Mouse (Mus musculus) midbrain, embryonic 12.5 days (tissue): ENCODE measurements at regions not wholly inside any gene's neighbourhood (a gene's known extent, or its start where the extent isn't known, plus 50 kb on each side); places are given as distances from the start of the nearest gene placed in this dataset.
A peak's percentile ranks its signal among the peaks of the same experiment; 100 is the strongest.

ENCODE experiments used
- ATAC-seq: fragments of 200-750 bp; cut with Nextera tagmentation; 2 replicates; pipeline ENCODE4 v1.8.0; 2017; ENCODE audit warnings: low read depth, moderate TSS enrichment, moderate library complexity; ENCODE audit not compliant: low FRiP score
- H3K27ac ChIP-seq: fragments of 300-500 bp; sonication (generic); replicated peaks from 2 replicates; pipeline ENCODE4 v1.5.1; 2016; ENCODE audit warnings: mild to moderate bottlenecking
- H3K27me3 ChIP-seq: fragments of 300-500 bp; sonication (generic); 2 replicates; pipeline ENCODE4 v1.6.1; 2016; ENCODE audit warnings: mild to moderate bottlenecking
- H3K36me3 ChIP-seq: fragments of 300-500 bp; sonication (generic); 2 replicates; pipeline ENCODE4 v1.6.1; 2016
- H3K4me1 ChIP-seq: fragments of 300-500 bp; sonication (generic); 2 replicates; pipeline ENCODE4 v1.6.1; 2016
- H3K4me2 ChIP-seq: fragments of 300-500 bp; sonication (generic); replicated peaks from 2 replicates; pipeline ENCODE4 v1.6.1; 2016; ENCODE audit warnings: mild to moderate bottlenecking, moderate library complexity
- H3K4me3 ChIP-seq: fragments of 300-500 bp; sonication (generic); 2 replicates; pipeline ENCODE4 v1.5.1; 2016; ENCODE audit warnings: mild to moderate bottlenecking
- H3K9ac ChIP-seq: fragments of 300-500 bp; sonication (generic); replicated peaks from 2 replicates; pipeline ENCODE4 v1.6.1; 2016; ENCODE audit warnings: mild to moderate bottlenecking, moderate library complexity
- H3K9me3 ChIP-seq: fragments of 300-500 bp; sonication (generic); 2 replicates; pipeline ENCODE4 v1.6.1; 2016; ENCODE audit warnings: mild to moderate bottlenecking
- WGBS: fragments of 180-500 bp; shearing (Covaris S2); methylation state at CpG from one replicate; pipeline ENCODE4 v1.1.7; 2016; 5-methylcytosine and 5-hydroxymethylcytosine counted together

DNA sequence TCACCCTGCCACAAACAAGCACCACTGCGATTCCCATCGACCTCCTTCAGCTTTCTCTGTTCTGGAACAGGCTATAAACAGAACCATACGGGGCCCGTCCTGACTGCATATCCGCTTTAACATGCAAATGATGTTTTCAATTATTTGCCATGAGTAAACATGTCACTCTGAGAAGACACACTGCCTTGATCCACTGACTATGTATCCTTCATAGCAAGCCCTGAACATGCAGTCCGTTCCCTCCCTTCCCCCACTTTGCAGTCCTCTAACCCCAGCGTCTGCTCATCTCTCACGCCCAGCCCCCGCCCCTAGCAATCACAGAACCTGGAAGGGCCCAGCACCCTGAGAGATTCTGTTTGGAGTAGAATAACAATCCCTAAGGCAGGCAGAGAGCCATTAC lies 89.4 kb upstream of the Rybp start:
- no peak overlapping the region for H3K4me3 ChIP-seq
- H3K4me1 ChIP-seq: peaks cover 20% of the 10 kb centered on the region
- H3K36me3 ChIP-seq: no peaks in the 10 kb centered on the region
- 0 out of 2 replicates have a peak, but pooled peaks have one; percentile 34 for ATAC-seq
- no peak overlapping the region for H3K4me2 ChIP-seq
- no peaks in the 10 kb centered on the region for H3K9me3 ChIP-seq
- no peak overlapping the region for H3K27ac ChIP-seq
- H3K27me3 ChIP-seq: peaks cover 28% of the 10 kb centered on the region
- H3K9ac ChIP-seq: no peak overlapping the region
- 27% methylated on average over 9 of the region's 9 CpGs for WGBS

GRCm38 (mm10) chr6:100370828-100371227 lies 83.5 kb upstream of the Rybp start:
- H3K4me1 ChIP-seq: no peaks in the 10 kb centered on the region
- H3K27me3 ChIP-seq: peaks cover 10% of the 10 kb centered on the region; the same call in 1 of the 2 replicates
- no peaks in the 10 kb centered on the region for H3K9me3 ChIP-seq
- ATAC-seq: no peak
- 100% methylated on average over 1 of the region's 1 CpGs for WGBS
- H3K36me3 ChIP-seq: no peaks in the 10 kb centered on the region
- no peak overlapping the region for H3K27ac ChIP-seq
- no peak overlapping the region for H3K9ac ChIP-seq
- no peak overlapping the region for H3K4me2 ChIP-seq
- no peak overlapping the region for H3K4me3 ChIP-seq

DNA sequence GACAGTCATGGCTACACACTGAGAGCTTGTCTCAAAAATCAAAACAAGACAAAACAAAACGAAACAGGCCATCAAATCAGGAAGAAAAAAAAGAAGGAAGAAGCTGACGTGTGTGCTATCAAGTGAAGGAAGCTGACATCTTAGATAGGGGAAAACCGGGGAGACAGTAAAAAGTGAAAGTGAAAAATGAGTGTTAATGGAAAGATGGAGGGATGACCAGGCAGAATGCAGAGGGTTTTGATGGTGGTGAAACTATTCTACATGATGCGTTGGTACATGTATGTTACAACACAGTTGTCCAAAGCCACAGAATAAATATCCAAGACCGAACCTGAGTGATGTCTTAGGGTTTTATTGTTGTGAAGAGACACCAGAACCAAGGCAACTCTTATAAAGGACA lies 83.1 kb upstream of the Rybp start:
- Histone ChIP-seq H3K27me3 (0 out of 2 replicates have a peak, but pooled peaks cover 5% of the 10 kb centered on the region), H3K4me1 (no peaks in the 10 kb centered on the region), H3K36me3 (no peaks in the 10 kb centered on the region), H3K4me2 (no peak overlapping the region), H3K9me3 (no peaks in the 10 kb centered on the region), H3K4me3 (no peak overlapping the region), H3K27ac (no peak overlapping the region), H3K9ac (no peak overlapping the region)
- 91% methylated on average over 5 of the region's 5 CpGs for WGBS
- ATAC-seq: no peak

DNA sequence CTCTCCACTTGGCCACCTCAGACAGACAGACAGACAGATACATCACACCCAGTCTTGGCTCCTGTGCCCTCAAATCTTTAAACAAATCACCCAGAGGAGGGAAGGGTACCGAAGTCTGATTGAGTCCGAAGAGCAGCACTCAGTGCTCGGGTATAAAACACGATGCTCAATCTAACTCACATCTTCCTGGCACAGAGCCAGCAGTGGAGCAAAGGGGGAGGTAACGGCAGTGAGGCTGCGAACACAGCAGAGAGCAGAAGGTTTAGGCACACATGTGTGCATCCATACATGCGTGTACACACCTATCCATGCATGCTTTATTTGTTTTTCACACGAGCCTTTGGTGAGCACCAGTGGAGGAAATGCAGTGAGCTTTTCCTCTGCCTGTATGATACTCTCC lies 78.9 kb upstream of the Rybp start:
- Histone ChIP-seq H3K27ac (no peak overlapping the region), H3K4me3 (no peak overlapping the region), H3K4me1 (no peaks in the 10 kb centered on the region; the same call in 1 of the 2 replicates), H3K9ac (no peak overlapping the region), H3K36me3 (no peaks in the 10 kb centered on the region), H3K4me2 (no peak overlapping the region), H3K27me3 (0 out of 2 replicates have a peak, but pooled peaks cover 5% of the 10 kb centered on the region), H3K9me3 (no peaks in the 10 kb centered on the region)
- WGBS: 76% methylated on average over 8 of the region's 8 CpGs
- no peak for ATAC-seq

DNA sequence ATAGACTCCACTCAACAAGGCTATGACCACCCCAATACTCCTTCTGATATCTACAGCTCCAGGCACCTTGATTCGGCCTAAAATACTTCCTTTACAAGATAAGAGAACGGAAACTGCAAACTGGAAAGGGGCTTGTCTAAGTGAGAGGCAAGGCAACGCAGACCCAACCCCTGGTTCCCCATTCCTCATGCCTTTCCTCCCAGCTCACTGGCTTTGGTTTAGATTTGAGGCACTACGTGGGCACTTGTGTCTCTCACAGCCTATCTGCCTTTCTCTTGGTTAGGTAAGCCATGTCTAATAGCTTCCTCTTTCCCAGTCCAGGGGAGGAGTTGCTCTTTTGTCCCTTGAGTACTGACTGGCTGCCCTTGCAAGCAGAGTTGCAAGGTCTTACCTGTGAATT lies 78.5 kb upstream of the Rybp start:
- H3K27ac ChIP-seq: no peak overlapping the region
- H3K9ac ChIP-seq: no peak overlapping the region
- H3K36me3 ChIP-seq: no peaks in the 10 kb centered on the region
- H3K4me3 ChIP-seq: no peak overlapping the region
- no peak for ATAC-seq
- H3K27me3 ChIP-seq: 0 out of 2 replicates have a peak, but pooled peaks cover 5% of the 10 kb centered on the region
- 85% methylated on average over 4 of the region's 4 CpGs for WGBS
- no peaks in the 10 kb centered on the region; the same call in 1 of the 2 replicates for H3K4me1 ChIP-seq
- no peaks in the 10 kb centered on the region for H3K9me3 ChIP-seq
- H3K4me2 ChIP-seq: no peak overlapping the region

DNA sequence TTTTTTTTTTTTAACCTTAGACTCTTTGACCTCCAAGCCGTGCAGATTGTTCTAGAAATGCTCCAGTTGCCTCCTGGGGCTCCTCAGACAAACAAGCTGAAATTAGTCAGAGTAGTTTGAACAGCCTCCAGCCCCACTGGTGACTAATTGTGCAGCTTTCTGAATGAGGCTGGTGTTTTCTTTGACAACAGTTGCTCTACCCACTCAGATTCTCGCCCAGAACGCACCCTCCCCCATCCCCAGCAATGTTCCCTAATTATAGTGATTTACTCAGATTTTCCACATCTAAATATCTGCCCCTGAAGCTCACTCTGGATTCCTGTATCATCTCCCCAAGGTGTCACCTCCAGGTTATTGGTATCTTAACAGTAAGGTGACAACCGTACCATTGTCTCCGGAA lies 76.4 kb upstream of the Rybp start:
- no peaks in the 10 kb centered on the region; the same call in 1 of the 2 replicates for H3K4me1 ChIP-seq
- no peaks in the 10 kb centered on the region for H3K36me3 ChIP-seq
- H3K9me3 ChIP-seq: no peaks in the 10 kb centered on the region
- no peak for ATAC-seq
- 76% methylated on average over 5 of the region's 5 CpGs for WGBS
- no peak overlapping the region for H3K9ac ChIP-seq
- H3K27ac ChIP-seq: no peak overlapping the region
- H3K4me3 ChIP-seq: no peak overlapping the region
- H3K4me2 ChIP-seq: no peak overlapping the region
- 0 out of 2 replicates have a peak, but pooled peaks cover 5% of the 10 kb centered on the region for H3K27me3 ChIP-seq

GRCm38 (mm10) chr6:100356617-100357399 lies 69.5 kb upstream of the Rybp start:
- H3K9me3 ChIP-seq: no peaks in the 10 kb centered on the region

DNA sequence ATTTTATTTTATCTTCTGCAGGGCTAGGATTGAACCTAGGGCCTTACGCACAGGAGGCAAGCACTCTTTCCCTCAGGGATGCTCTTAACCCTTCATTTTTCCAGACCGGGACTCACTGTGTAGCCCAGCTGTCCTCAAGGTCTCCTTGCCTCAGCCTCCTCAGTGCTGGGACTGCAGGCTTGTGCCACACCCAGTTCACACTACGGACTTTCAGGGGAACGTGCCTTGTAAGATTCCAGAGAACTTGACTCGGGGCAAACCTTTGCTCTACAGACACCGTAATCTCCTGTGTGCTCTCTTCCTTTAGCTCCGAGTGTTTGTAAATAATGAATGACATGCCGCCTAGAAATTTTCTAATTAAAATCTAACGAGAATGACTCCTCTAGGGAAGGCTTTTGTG lies 68.6 kb upstream of the Rybp start:
- Histone ChIP-seq H3K9ac (no peak overlapping the region), H3K4me2 (no peak overlapping the region), H3K27me3 (no peaks in the 10 kb centered on the region), H3K36me3 (no peaks in the 10 kb centered on the region), H3K4me3 (no peak overlapping the region), H3K4me1 (no peaks in the 10 kb centered on the region), H3K9me3 (no peaks in the 10 kb centered on the region), H3K27ac (no peak overlapping the region)
- no peak for ATAC-seq
- 83% methylated on average over 9 of the region's 9 CpGs for WGBS

More at GRCm38 (mm10) chr6:100356617-100357399, 69.5 kb upstream of the Rybp start:
- Histone ChIP-seq H3K4me1 (no peaks in the 10 kb centered on the region), H3K4me3 (no peak overlapping the region), H3K9ac (no peak overlapping the region), H3K27me3 (no peaks in the 10 kb centered on the region), H3K36me3 (no peaks in the 10 kb centered on the region), H3K4me2 (no peak overlapping the region), H3K27ac (no peak overlapping the region)
- 90% methylated on average over 11 of the region's 11 CpGs for WGBS
- no peak for ATAC-seq

DNA sequence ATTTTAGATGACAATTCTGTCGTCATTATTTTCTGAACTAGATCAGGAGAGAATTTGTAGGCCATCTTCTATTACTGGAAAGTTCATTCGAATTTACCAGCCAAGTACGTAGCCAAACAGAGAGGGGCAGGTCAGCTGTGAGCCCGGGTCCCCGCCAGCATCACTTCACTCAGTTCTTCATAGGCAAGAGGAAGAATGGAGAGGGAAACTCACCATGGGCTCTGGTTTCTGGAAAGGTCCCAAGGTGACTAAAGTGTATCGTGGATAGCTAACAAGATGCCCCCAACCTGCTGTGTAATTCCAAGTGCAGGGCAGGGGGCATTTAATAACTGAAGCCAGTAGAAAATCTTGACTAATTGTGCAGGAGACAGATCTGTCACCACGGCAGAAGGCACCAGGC lies 60.2 kb upstream of the Rybp start:
- Histone ChIP-seq H3K4me2 (no peak overlapping the region), H3K4me1 (no peaks in the 10 kb centered on the region), H3K27ac (no peak overlapping the region), H3K36me3 (no peaks in the 10 kb centered on the region), H3K4me3 (no peak overlapping the region), H3K9ac (no peak overlapping the region), H3K27me3 (peaks cover 8% of the 10 kb centered on the region), H3K9me3 (no peaks in the 10 kb centered on the region)
- WGBS: 89% methylated on average over 7 of the region's 7 CpGs
- ATAC-seq: no peak

GRCm38 (mm10) chr6:100345073-100345472 lies 57.8 kb upstream of the Rybp start:
- Histone ChIP-seq H3K4me3 (no peak overlapping the region), H3K4me2 (no peak overlapping the region), H3K27me3 (peaks cover 20% of the 10 kb centered on the region), H3K36me3 (no peaks in the 10 kb centered on the region), H3K9me3 (no peaks in the 10 kb centered on the region), H3K4me1 (no peaks in the 10 kb centered on the region), H3K27ac (no peak overlapping the region), H3K9ac (no peak overlapping the region)
- no peak for ATAC-seq
- WGBS: 91% methylated on average over 3 of the region's 3 CpGs

- Histone ChIP-seq H3K36me3 (no peaks in the 10 kb centered on the region), H3K27me3 (peaks cover 48% of the 10 kb centered on the region), H3K9me3 (no peaks in the 10 kb centered on the region), H3K4me3 (no peak overlapping the region), H3K4me1 (peaks cover 5% of the 10 kb centered on the region), H3K27ac (no peak overlapping the region), H3K4me2 (no peak overlapping the region), H3K9ac (no peak overlapping the region)
- 62% methylated on average over 13 of the region's 13 CpGs for WGBS
- ATAC-seq: no peak
Observed at GRCm38 (mm10) chr6:100341305-100342290, 54.3 kb upstream of the Rybp start.

GRCm38 (mm10) chr6:100338291-100338690 lies 51.0 kb upstream of the Rybp start:
- no peak overlapping the region for H3K27ac ChIP-seq
- H3K9ac ChIP-seq: no peak overlapping the region
- H3K4me1 ChIP-seq: peaks cover 25% of the 10 kb centered on the region
- H3K9me3 ChIP-seq: no peaks in the 10 kb centered on the region
- no peak for ATAC-seq
- WGBS: 95% methylated on average over 4 of the region's 4 CpGs
- no peaks in the 10 kb centered on the region for H3K36me3 ChIP-seq
- H3K4me3 ChIP-seq: no peak overlapping the region
- H3K4me2 ChIP-seq: no peak overlapping the region
- H3K27me3 ChIP-seq: peaks cover 65% of the 10 kb centered on the region
